Mouse (Mus musculus) layer of hippocampus, adult 2 months (tissue): ENCODE results near the gene Clcnka. TPM values are rescaled to one million over a fixed set of nuclear protein-coding genes. Genes with fewer than 3 reads are reported as not detected.

ENCODE experiments used
- DNase-seq, 2 experiments: peaks; one replicate each; pipeline ENCODE4 v3.0.0; 2022; ENCODE audit warnings: low spot score in 2 of 2
- H3K27ac ChIP-seq: fragments of 200-600 bp; 2 replicates; pipeline ENCODE4 v1.8.1; 2022
- H3K4me3 ChIP-seq: fragments of 200-600 bp; 2 replicates; pipeline ENCODE4 v1.8.1; 2022; ENCODE audit warnings: mild to moderate bottlenecking
- CTCF ChIP-seq: fragments of 200-600 bp; conservative IDR thresholded peaks from 2 replicates; pipeline ENCODE4 v1.8.1; 2022; ENCODE audit warnings: antibody characterized with exemption, mild to moderate bottlenecking, moderate library complexity
- microRNA-seq, 2 experiments: library from miRNA; unstranded; fragments of <30 nt; microRNA quantifications; one replicate each; pipeline ENCODE4 v1.2.0; 2021
- total RNA-seq, 2 experiments: library from RNA; stranded (reverse); gene quantifications; 2 replicates each; pipeline ENCODE4 v1.2.3; 2021

The Clcnka gene
- total RNA-seq, 2 experiments from 2014 or later: not detected

DNA sequence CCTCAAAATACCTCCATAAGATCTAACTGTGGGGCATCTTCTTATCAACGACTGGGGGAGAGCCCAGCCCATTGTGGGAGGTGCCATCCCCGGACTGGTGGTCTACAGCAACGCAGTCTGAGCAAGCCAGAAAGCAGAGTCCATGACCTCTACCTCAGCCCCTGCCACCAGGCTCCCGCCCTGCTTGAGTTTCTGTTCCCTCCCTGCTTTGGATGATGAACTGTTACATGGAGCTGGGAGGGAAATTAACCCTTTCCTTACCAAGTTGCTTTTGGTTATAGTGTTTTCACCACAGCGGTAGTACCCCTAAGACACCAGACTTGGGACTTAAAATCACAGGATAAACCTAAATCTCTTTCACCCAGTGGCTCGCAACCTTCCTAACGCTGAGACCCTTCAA is 46.6 kb downstream of the Clcnka start:
- TF ChIP-seq CTCF: no peak
- H3K4me3 ChIP-seq: no peak overlapping the region
- H3K27ac ChIP-seq: no peak overlapping the region
- DNase-seq: no peak

DNA sequence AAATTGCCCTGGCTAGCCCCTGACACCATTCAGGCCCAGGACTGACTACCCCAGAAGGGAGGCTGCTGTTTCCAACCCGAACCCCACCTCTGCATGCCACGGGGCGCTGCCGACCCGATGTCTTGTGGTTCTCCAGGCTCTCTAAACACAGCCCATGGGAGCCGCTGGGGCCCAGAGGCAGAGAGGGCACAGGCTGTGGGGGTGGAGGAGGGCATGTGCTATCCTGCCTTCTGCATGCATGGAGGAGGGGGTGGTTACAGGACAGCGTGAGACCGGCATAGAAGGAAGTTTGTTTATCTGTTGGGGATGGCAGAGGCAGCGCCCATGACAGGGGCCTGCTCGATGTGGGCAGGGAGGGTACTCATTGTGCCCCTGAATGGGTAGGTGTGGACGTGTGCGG is 48.5 kb downstream of the Clcnka start:
- no peak for TF ChIP-seq CTCF
- no peak overlapping the region for H3K27ac ChIP-seq
- H3K4me3 ChIP-seq: no peak overlapping the region
- no peak for DNase-seq

DNA sequence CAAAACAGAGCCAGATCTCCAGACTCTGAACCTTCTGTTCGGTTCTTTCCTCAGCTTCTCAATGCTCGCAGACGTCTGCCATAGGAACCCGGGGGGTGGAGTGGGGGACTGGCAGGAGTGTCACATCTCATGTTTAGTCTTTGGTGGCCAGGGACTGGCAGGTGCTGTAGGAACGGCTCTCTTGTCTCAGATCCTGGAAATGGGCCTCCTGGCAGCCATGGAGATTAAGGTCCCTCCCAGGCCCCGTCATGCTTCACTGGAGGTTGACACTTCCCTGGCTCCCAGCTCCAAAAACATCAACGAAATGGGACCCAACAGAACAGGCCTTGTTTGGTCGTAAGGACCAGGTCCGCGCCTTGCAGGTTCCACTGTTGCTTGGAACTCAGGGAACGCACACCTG is 49.9 kb downstream of the Clcnka start:
- no peak overlapping the region for H3K27ac ChIP-seq
- DNase-seq: no peak
- H3K4me3 ChIP-seq: no peak overlapping the region
- TF ChIP-seq CTCF: no peak

DNA sequence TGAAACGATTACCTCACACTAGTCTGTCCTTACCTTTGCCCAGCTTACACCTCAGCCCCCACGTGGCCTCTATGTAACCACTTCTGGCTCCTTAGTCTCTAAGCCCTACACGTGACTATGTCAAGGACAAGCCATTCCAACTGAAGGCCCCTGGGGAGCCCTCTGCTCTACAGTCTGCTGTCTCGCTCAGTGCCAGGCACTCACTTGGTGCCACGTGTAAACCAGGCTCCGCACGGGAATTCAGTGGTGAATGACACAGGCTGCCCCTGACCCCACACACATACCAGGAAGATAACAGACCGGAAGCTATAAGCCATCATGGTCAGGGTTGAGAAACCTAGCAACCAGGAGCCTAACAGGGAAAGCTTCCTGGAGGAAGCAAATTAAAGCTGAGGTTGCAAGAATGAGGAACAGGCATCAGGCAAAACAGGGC is 51.1 kb downstream of the Clcnka start:
- no peak overlapping the region for H3K4me3 ChIP-seq
- DNase-seq: no peak
- no peak for TF ChIP-seq CTCF
- no peak overlapping the region for H3K27ac ChIP-seq

DNA sequence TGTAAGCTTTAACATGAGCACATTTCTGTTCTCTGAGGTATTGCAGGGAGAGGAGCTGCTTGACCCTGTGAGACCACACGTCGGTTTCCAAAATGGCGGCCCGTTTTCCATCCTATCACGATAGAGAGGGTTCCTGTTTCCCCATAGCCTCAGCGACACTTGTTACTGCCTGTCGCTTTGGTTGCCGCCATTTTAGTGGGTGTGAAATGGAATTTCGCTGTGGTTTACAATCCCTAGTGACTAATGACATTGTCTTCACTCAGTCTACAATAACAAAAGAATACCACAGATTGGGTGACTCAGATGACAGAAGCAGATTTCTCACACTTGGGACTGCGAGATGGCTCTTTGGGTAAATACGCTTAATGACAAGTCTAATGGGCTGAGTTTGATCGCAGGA is 53.3 kb downstream of the Clcnka start:
- no peak for TF ChIP-seq CTCF
- Histone ChIP-seq H3K4me3 (no peak overlapping the region), H3K27ac (no peak overlapping the region)
- no peak for DNase-seq

DNA sequence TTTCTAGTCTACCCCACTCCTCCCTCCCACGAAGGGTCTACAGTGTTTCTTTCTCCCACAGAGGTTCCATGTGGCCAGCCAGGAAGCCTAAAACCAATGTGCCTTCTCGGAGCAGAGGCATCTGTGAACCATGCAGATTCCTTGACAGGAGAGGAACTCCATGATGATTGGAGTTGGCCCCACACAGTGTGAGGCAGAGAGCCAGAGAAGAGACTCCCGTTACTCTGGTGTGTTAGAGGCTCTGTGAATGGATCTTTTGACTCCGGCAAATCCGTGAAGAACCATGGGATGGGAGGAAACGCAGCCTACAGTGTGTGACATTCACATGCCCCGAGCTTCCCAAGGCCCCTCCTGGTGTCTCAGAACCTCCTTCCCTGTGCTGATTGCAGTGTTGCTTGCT is 55.0 kb downstream of the Clcnka start:
- H3K27ac ChIP-seq: no peak overlapping the region
- no peak overlapping the region for H3K4me3 ChIP-seq
- no peak for TF ChIP-seq CTCF
- DNase-seq: no peak

DNA sequence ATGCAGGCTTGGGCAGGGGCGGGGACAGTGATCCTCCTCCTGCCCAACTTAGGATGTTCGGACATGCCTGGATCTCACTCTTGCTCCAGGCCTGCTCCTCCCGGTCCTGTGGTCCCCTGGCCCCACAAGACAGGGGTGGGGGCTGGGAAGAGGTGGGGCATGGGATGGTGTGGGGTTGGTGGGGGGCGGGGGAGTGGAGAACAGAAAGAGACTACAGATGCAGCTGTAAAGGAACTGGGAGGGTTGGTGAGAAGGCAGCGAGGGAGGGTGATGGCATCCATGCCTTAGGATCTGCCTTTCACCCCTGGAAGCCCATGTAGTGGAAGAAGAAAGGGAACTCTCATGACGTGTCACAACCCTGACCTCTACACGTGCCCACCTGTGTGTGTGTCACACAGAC is 57.0 kb downstream of the Clcnka start:
- no peak for TF ChIP-seq CTCF
- H3K27ac ChIP-seq: no peak overlapping the region

DNA sequence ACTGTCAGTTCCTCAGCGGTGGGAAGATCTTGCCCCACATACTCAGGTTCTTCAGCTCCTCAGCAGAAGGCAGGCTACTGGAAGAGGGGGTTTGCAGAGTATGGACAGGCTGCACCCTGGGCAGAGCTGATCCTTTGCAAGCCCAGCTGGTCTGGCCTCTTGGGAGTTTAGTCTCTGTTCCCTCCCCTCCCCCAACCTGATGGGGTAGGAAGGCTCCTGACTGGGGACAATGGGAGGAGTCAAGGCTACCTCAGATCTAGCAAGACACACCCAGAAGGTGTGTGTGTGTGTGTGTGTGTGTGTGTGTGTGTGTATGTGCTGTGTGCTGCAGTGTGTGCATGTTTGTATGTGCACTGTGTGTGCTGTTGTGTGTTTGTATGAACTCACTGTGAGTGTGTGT is 59.7 kb downstream of the Clcnka start:
- Histone ChIP-seq H3K27ac (no peak overlapping the region), H3K4me3 (no peak overlapping the region)
- no peak for DNase-seq
- TF ChIP-seq CTCF: no peak

More for the DNA sequence above, 57.0 kb downstream of the Clcnka start:
- H3K4me3 ChIP-seq: no peak overlapping the region
- no peak for DNase-seq

DNA sequence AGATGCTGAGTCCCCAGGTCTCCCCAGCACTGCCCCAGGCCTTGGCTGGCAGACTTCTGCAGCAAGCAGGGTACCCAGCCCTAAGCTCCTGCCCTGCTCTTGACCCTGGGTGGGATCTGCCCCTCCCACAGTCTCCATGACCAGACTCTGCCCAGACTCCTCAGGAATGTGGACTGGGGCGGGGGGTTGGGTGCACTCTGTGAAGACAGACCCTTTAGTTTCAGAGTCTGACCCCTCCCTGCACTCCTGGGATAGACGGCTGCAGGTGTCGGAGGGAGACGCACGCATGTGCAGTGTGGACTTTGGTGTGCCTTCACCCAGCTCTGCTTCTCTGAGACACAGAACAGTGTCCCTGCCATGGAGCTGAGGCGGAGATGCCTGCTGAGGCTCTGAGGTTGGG is 60.5 kb downstream of the Clcnka start:
- H3K4me3 ChIP-seq: no peak overlapping the region
- H3K27ac ChIP-seq: no peak overlapping the region
- no peak for DNase-seq
- TF ChIP-seq CTCF: no peak

DNA sequence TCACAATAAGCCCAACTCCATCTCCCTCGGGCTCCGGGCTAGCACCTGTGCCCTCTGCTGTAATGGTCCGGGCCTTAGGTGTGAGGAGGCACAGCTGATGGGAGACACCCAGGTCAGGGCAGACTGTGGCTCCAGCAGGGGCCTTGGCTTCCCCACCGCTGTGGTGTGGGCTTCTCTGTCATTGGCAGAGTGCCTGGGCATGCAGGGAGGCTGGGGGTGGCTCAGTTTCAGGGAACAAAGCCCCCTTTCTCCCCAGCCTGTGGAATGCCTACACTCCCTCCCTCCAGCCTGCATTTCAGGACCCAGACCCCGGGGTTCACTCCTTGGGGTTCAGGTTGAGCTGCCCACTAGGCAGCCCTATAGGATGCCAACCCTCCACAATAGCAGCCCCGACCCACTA is 62.3 kb downstream of the Clcnka start:
- no peak overlapping the region for H3K27ac ChIP-seq
- no peak overlapping the region for H3K4me3 ChIP-seq
- DNase-seq: no peak
- no peak for TF ChIP-seq CTCF

DNA sequence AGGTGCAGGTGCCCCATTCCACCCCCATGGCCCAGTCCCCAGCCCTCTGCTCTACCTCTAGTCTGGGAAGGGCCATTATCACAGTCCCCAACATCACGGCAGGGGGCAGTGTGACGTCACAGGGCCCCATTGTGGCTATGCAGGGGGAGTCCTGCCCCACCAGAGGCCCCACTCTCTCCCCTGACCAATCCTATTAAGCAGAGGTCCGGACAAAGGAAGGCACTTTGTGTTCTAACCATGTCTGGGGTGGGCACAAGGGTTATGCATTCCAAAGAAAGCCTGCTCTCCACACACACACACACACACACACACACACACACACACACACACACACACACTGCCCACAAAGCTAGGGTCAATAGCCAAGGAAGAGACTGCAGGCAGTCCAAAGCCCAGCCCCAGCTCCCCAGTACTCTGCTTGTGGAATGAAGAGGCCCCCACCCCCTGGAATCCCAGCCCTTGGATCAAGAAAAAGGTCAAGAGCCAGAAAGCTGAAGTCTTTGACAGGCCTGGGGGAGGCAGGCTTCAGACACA is 63.2 kb downstream of the Clcnka start:
- TF ChIP-seq CTCF: no peak
- no peak for DNase-seq
- H3K4me3 ChIP-seq: no peak overlapping the region
- H3K27ac ChIP-seq: no peak overlapping the region

DNA sequence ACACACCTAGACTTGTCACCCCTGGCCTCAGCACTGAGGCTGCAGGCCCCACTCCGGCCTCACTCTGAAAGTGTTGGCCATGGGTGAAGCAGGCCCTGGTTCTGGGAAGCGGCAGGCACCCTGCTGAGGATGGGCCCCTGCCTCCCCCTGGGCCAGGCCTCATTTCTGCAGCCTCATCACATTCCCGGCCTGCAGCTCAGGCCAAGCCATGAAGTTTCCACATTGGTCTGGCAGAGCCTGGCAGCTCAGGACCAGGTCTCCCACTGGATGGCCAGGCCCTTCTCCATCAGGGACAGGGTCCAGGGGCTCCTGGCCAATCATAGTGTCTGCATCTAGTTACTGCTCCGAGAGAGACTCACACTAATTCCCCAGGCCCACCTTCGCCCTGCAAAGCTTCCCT is 63.8 kb downstream of the Clcnka start:
- H3K4me3 ChIP-seq: no peak overlapping the region
- no peak overlapping the region for H3K27ac ChIP-seq
- no peak for DNase-seq
- no peak for TF ChIP-seq CTCF

Small RNA genes lying within 50 kb of the gene (microRNA-seq; reads per million reads assigned to microRNA genes)
- gene Gm25690: 0 reads per million in 2 experiments

Other genes starting within 250 kb of the Clcnka start
- 1 to 10 TPM; 2.5 to 5.4 TPM for gene Rsg1, start 184.8 kb downstream of the Clcnka start, total RNA-seq
- gene Arhgef19, start 159.2 kb downstream of the Clcnka start, total RNA-seq: 10 to 100 TPM; 15.5 to 16.2 TPM
- 1 to 10 TPM in 1 of 2 experiments, under 1 TPM in 1; 0.86 to 1.3 TPM for gene Epha2, start 97.5 kb downstream of the Clcnka start, total RNA-seq
- 1 to 10 TPM; 2.5 to 2.6 TPM for gene Fam131c, start 30.5 kb downstream of the Clcnka start, total RNA-seq
- not detected for gene Clcnkb, start 17.3 kb upstream of the Clcnka start, total RNA-seq
- gene Hspb7, start 22.1 kb upstream of the Clcnka start, total RNA-seq: under 1 TPM in 1 of 2 experiments, not detected in 1; 0.12 TPM
- 1 to 10 TPM; 4.1 to 5.3 TPM for gene Srarp, start 37.4 kb upstream of the Clcnka start, total RNA-seq
- gene Zbtb17, start 45.9 kb upstream of the Clcnka start, total RNA-seq: 10 to 100 TPM; 33.8 to 34.6 TPM
- 10 to 100 TPM; 56.0 to 68.1 TPM for gene Spen, start 139.9 kb upstream of the Clcnka start, total RNA-seq
- gene Fblim1, start 207.4 kb upstream of the Clcnka start, total RNA-seq: under 1 TPM; 0.47 to 0.90 TPM
- gene Tmem82, start 219.9 kb upstream of the Clcnka start, total RNA-seq: under 1 TPM; 0.37 to 0.56 TPM
- 1 to 10 TPM; 1.6 to 3.6 TPM for gene Slc25a34, start 225.1 kb upstream of the Clcnka start, total RNA-seq